Mouse (Mus musculus) kidney, embryonic 15.5 days (tissue): ENCODE data around the gene Cadm4. TPM values are rescaled to one million over a fixed set of nuclear protein-coding genes. Genes with fewer than 3 reads are reported as not detected.

ENCODE experiments used
- ATAC-seq: fragments of 200-750 bp; cut with Nextera tagmentation; replicated peaks from 2 replicates; pipeline ENCODE4 v1.8.0; 2017; ENCODE audit warnings: moderate TSS enrichment; ENCODE audit not compliant: low FRiP score
- H3K27ac ChIP-seq: fragments of 300-500 bp; sonication (generic); 2 replicates; pipeline ENCODE4 v1.5.1; 2015; ENCODE audit warnings: mild to moderate bottlenecking, inconsistent platforms
- H3K27me3 ChIP-seq: fragments of 300-500 bp; sonication (generic); 2 replicates; pipeline ENCODE4 v1.6.1; 2015; ENCODE audit warnings: inconsistent platforms
- H3K36me3 ChIP-seq: fragments of 300-500 bp; sonication (generic); 2 replicates; pipeline ENCODE4 v1.6.1; 2015; ENCODE audit warnings: inconsistent platforms
- H3K4me1 ChIP-seq: fragments of 300-500 bp; sonication (generic); 2 replicates; pipeline ENCODE4 v1.6.1; 2015; ENCODE audit warnings: inconsistent platforms
- H3K4me2 ChIP-seq: fragments of 300-500 bp; sonication (generic); 2 replicates; pipeline ENCODE4 v1.6.1; 2015; ENCODE audit warnings: moderate library complexity, mild to moderate bottlenecking, inconsistent platforms
- H3K4me3 ChIP-seq: fragments of 300-500 bp; sonication (generic); replicated peaks from 2 replicates; pipeline ENCODE4 v1.5.1; 2015; ENCODE audit warnings: mild to moderate bottlenecking, inconsistent platforms
- H3K9ac ChIP-seq: fragments of 300-500 bp; sonication (generic); 2 replicates; pipeline ENCODE4 v1.6.1; 2015; ENCODE audit warnings: mild to moderate bottlenecking, inconsistent platforms
- H3K9me3 ChIP-seq: fragments of 300-500 bp; sonication (generic); replicated peaks from 2 replicates; pipeline ENCODE4 v1.6.1; 2016; ENCODE audit warnings: inconsistent platforms
- WGBS: fragments of 180-500 bp; shearing (Covaris S2); methylation state at CpG from one replicate; pipeline ENCODE4 v1.1.7; 2015; ENCODE audit warnings: mixed read lengths; 5-methylcytosine and 5-hydroxymethylcytosine counted together
- polyA plus RNA-seq: library from polyadenylated mRNA; unstranded; fragments of >200 nt; fragmentation: Nextera tagmentation; extraction: Ambion mirVana; gene quantifications from 2 replicates; pipeline ENCODE4 v1.2.1, GENCODE M21; 2015

Cadm4 gene
- 6.8 and 7.3 TPM in 2 replicates for polyA plus RNA-seq

- peaks cover 28% of the 10 kb centered on the region for H3K4me1 ChIP-seq
- under 1% methylated on average over 75 of the region's 83 CpGs for WGBS
- H3K9me3 ChIP-seq = no peaks in the 10 kb centered on the region
- no peak within 1 kb of the TSS for H3K27ac ChIP-seq
- H3K36me3 ChIP-seq = no peaks in the 10 kb centered on the region
- peak; percentile 80 for ATAC-seq
- peak within 1 kb of the TSS; percentile 74 for H3K4me3 ChIP-seq
- peak within 1 kb of the TSS; percentile 64 for H3K9ac ChIP-seq
- H3K27me3 ChIP-seq = peaks cover 41% of the 10 kb centered on the region; the same call in 1 of the 2 replicates
- peak within 1 kb of the TSS; percentile 95 for H3K4me2 ChIP-seq
These were observed at the start of gene Cadm4 for GRCm38 (mm10) chr7:24481474-24482207. TSS of gene Cadm4 (plus strand) at chr7:24482023.

GRCm38 (mm10) chr7:24435305-24435704 is 46.5 kb upstream of the Cadm4 start:
- ATAC-seq = no peak
- Histone ChIP-seq H3K9ac (no peak overlapping the region), H3K9me3 (no peaks in the 10 kb centered on the region), H3K4me1 (no peaks in the 10 kb centered on the region), H3K36me3 (no peaks in the 10 kb centered on the region), H3K4me2 (no peak overlapping the region), H3K27me3 (peaks cover 19% of the 10 kb centered on the region; the same call in 1 of the 2 replicates), H3K4me3 (no peak overlapping the region), H3K27ac (no peak overlapping the region)
- WGBS = 80% methylated on average over 5 of the region's 5 CpGs

- Histone ChIP-seq H3K27ac (no peak overlapping the region), H3K4me3 (no peak overlapping the region), H3K4me2 (no peak overlapping the region), H3K36me3 (no peaks in the 10 kb centered on the region), H3K9ac (no peak overlapping the region), H3K9me3 (no peaks in the 10 kb centered on the region), H3K27me3 (peaks cover 8% of the 10 kb centered on the region; the same call in 1 of the 2 replicates), H3K4me1 (no peaks in the 10 kb centered on the region)
- 74% methylated on average over 10 of the region's 10 CpGs for WGBS
- ATAC-seq = no peak
These were observed 43.8 kb upstream of the Cadm4 start for GRCm38 (mm10) chr7:24437981-24438380.

GRCm38 (mm10) chr7:24439191-24439590 is 42.6 kb upstream of the Cadm4 start:
- H3K9ac ChIP-seq = no peak overlapping the region
- H3K27me3 ChIP-seq = no peaks in the 10 kb centered on the region
- no peaks in the 10 kb centered on the region for H3K4me1 ChIP-seq
- no peak overlapping the region for H3K4me2 ChIP-seq
- H3K9me3 ChIP-seq = no peaks in the 10 kb centered on the region
- ATAC-seq = no peak
- H3K27ac ChIP-seq = no peak overlapping the region
- WGBS = 87% methylated on average over 6 of the region's 6 CpGs
- no peaks in the 10 kb centered on the region for H3K36me3 ChIP-seq
- no peak overlapping the region for H3K4me3 ChIP-seq

- H3K4me1 ChIP-seq = no peaks in the 10 kb centered on the region
- 78% methylated on average over 7 of the region's 7 CpGs for WGBS
- no peak overlapping the region for H3K27ac ChIP-seq
- no peak for ATAC-seq
- no peaks in the 10 kb centered on the region for H3K36me3 ChIP-seq
- H3K4me2 ChIP-seq = no peak overlapping the region
- H3K4me3 ChIP-seq = no peak overlapping the region
- no peaks in the 10 kb centered on the region for H3K9me3 ChIP-seq
- H3K9ac ChIP-seq = no peak overlapping the region
- H3K27me3 ChIP-seq = no peaks in the 10 kb centered on the region
These were observed 41.9 kb upstream of the Cadm4 start for GRCm38 (mm10) chr7:24439891-24440290.

- H3K4me3 ChIP-seq = no peak overlapping the region
- H3K9me3 ChIP-seq = no peaks in the 10 kb centered on the region
- WGBS = 11% methylated on average over 1 of the region's 1 CpGs
- no peaks in the 10 kb centered on the region for H3K36me3 ChIP-seq
- no peak overlapping the region for H3K27ac ChIP-seq
- no peaks in the 10 kb centered on the region for H3K4me1 ChIP-seq
- no peak overlapping the region for H3K4me2 ChIP-seq
- no peak for ATAC-seq
- no peaks in the 10 kb centered on the region for H3K27me3 ChIP-seq
- H3K9ac ChIP-seq = no peak overlapping the region
These were observed 40.0 kb upstream of the Cadm4 start for GRCm38 (mm10) chr7:24441785-24442184.

- WGBS = 52% methylated on average over 8 of the region's 8 CpGs
- ATAC-seq = no peak
- Histone ChIP-seq H3K9ac (no peak overlapping the region), H3K4me3 (no peak overlapping the region), H3K9me3 (no peaks in the 10 kb centered on the region), H3K4me1 (no peaks in the 10 kb centered on the region), H3K4me2 (no peak overlapping the region), H3K36me3 (no peaks in the 10 kb centered on the region), H3K27me3 (no peaks in the 10 kb centered on the region), H3K27ac (no peak overlapping the region)
These were observed 39.5 kb upstream of the Cadm4 start for GRCm38 (mm10) chr7:24442313-24442712.

GRCm38 (mm10) chr7:24445266-24445926 is 36.4 kb upstream of the Cadm4 start:
- 88% methylated on average over 9 of the region's 9 CpGs for WGBS
- no peak overlapping the region for H3K9ac ChIP-seq

GRCm38 (mm10) chr7:24446697-24447340 is 35.0 kb upstream of the Cadm4 start:
- 80% methylated on average over 7 of the region's 7 CpGs for WGBS
- H3K4me1 ChIP-seq = 0 out of 2 replicates have a peak, but pooled peaks cover 4% of the 10 kb centered on the region
- H3K4me2 ChIP-seq = no peak overlapping the region
- H3K9ac ChIP-seq = no peak overlapping the region
- no peak overlapping the region for H3K4me3 ChIP-seq
- no peaks in the 10 kb centered on the region for H3K9me3 ChIP-seq
- H3K27me3 ChIP-seq = no peaks in the 10 kb centered on the region
- no peak for ATAC-seq
- no peaks in the 10 kb centered on the region for H3K36me3 ChIP-seq
- H3K27ac ChIP-seq = no peak overlapping the region

More at GRCm38 (mm10) chr7:24445266-24445926, 36.4 kb upstream of the Cadm4 start:
- no peak overlapping the region for H3K4me2 ChIP-seq
- H3K4me1 ChIP-seq = 0 out of 2 replicates have a peak, but pooled peaks cover 4% of the 10 kb centered on the region
- no peak overlapping the region for H3K27ac ChIP-seq
- H3K9me3 ChIP-seq = no peaks in the 10 kb centered on the region
- no peak overlapping the region for H3K4me3 ChIP-seq
- H3K36me3 ChIP-seq = no peaks in the 10 kb centered on the region
- no peaks in the 10 kb centered on the region for H3K27me3 ChIP-seq
- ATAC-seq = no peak

GRCm38 (mm10) chr7:24448782-24449517 is 32.9 kb upstream of the Cadm4 start:
- H3K27ac ChIP-seq = no peak overlapping the region
- H3K27me3 ChIP-seq = no peaks in the 10 kb centered on the region
- H3K4me2 ChIP-seq = no peak overlapping the region
- no peak overlapping the region for H3K4me3 ChIP-seq
- ATAC-seq = peak; percentile 41; the same call in 1 of the 2 replicates
- H3K9me3 ChIP-seq = no peaks in the 10 kb centered on the region
- no peak overlapping the region for H3K9ac ChIP-seq
- peaks cover 11% of the 10 kb centered on the region; the same call in 1 of the 2 replicates for H3K4me1 ChIP-seq
- WGBS = 59% methylated on average over 14 of the region's 14 CpGs
- no peaks in the 10 kb centered on the region for H3K36me3 ChIP-seq

GRCm38 (mm10) chr7:24450585-24451017 is 31.2 kb upstream of the Cadm4 start:
- Histone ChIP-seq H3K4me1 (peaks cover 11% of the 10 kb centered on the region; the same call in 1 of the 2 replicates), H3K27me3 (no peaks in the 10 kb centered on the region), H3K9me3 (no peaks in the 10 kb centered on the region), H3K4me2 (no peak overlapping the region), H3K36me3 (no peaks in the 10 kb centered on the region), H3K4me3 (no peak overlapping the region), H3K27ac (no peak overlapping the region), H3K9ac (no peak overlapping the region)
- ATAC-seq = no peak
- 63% methylated on average over 9 of the region's 9 CpGs for WGBS
